Mouse (Mus musculus) erythroblast, adult 5-6 weeks (primary cell): ENCODE data around the gene Lyg1. TPM values are rescaled to one million over a fixed set of nuclear protein-coding genes. Genes with fewer than 3 reads are reported as not detected.

Source experiments
- ATAC-seq: replicated peaks from 2 replicates; pipeline ENCODE4 v1.8.0; 2016; ENCODE audit warnings: moderate number of reproducible peaks, mild to moderate bottlenecking, moderate TSS enrichment, inconsistent platforms; ENCODE audit not compliant: poor library complexity, low FRiP score, severe bottlenecking
- total RNA-seq, 2 experiments: library from RNA; stranded (forward) in 1 of 2; stranded (reverse) in 1 of 2; fragments of 150-400 nt in 1 of 2; fragments of 200-764, 138-1000 nt in 1 of 2; gene quantifications; 2 replicates each; pipeline versions ENCODE4 v1.2.3 to v1.2.4; 2015 to 2017; ENCODE audit warnings: low replicate concordance in 2 of 2

Gene Lyg1
- total RNA-seq, 2 experiments from 2014 or later, result not detected

DNA sequence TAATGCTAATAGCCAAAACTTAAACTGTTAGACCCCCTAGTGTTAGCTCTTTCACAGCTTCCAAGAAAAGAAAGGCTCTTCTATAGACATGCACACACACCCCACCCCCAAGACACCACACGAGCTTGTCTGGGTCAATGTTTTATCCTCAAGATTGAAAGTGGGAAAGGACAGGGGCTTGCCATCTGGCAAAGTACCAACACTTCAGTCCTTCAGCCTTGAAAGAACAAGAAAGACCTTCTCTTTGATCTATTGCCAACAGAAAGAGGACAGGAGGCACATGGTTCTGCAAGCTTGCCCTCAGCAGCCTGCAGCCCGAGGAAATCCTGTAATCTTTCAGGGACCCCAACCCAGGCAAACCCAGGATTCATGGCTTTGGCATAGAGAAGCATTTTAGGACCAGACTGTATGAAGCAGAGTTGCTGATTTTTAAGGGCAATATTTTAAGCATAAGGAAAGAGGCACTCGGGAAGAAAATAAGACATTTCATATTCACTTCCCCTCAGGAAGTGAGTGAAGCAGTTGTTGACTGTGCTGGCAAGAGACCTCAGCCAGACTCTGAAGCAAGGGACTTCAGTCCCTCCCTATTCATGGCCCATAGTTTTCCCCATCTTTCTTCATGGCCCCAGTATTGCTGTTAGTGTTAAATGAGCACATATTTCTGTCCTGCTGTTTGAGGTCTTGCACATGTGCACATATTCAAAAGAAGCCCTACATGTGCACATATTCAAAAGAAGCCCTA lies 698 bp downstream of the Lyg1 start:
- ATAC-seq, result no peak

DNA sequence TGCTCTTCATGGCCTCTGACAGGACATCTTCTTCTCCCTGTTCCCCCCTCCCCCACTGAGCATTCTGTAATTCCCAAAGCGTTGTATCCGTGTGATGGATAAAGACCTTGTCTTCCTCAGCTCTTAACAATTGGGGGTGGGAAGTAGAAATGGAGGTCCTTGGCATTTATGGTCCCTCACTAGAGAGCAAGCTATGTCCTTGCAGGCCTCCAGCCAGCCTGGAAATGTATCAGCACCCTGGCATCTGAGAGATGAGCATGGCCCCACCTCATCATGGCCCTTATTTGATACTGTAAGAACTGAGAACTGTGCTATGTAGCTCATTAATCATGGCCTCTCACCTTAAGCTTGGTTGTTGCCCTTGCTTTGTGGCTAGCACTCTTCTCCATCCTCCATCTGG lies 2.3 kb downstream of the Lyg1 start:
- ATAC-seq, result no peak

DNA sequence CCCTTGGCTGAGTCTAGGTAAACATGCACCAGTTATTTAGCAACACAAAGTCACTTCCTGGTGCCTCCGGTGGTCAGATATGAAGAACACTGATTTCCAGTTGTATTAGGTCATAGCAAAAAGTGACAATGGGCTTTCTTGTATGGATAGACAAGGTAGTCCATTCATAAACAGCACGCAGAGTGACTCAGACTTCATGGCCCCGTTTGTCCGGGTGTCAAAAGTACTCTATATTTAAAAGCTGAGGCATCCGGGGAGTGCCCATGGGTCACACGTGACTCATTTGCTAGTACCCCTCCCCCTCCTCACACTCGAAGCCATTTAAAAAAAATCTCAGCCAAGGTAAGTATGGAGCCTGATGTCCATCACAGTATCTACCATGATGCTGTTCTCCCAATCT lies 2.8 kb downstream of the Lyg1 start:
- ATAC-seq, result no peak

DNA sequence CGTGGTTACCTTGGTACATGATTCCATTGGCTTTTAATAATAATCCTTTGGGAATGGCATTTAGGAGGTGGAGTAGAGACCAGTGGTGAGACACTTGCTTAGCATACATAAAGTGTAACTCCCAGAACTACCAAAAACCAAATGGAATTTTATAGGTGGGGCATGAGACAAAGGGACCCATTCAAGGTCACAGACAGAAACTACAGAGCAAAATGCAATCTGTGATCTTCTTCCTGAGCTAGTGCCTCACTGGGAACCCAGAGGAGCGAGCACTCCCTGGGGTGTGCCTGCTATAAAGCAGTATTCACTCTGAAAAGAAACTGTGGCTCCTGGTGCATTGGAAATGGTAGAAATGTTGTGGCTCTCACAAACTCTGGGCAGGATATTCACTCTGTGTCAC lies 8.7 kb downstream of the Lyg1 start:
- no peak for ATAC-seq

DNA sequence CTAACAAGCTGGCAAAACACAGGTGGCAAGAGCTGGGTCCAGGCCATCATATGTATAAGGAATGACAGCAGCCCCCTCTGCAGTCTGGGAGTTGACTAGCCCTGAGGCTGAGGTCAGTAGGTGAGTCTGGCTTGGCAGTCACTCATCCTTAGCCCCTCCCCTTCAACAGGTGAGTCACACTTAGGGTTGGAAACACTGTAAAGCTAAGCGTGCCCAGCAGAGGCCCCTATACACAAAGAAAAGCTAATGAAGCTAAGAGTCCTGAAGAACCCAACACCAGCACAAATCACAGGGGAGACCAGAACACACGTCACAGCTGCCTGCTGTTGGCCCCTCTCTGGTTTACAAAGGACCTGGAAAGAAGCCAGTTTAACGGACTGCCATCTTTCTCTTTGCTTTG lies 25.8 kb downstream of the Lyg1 start:
- no peak for ATAC-seq

DNA sequence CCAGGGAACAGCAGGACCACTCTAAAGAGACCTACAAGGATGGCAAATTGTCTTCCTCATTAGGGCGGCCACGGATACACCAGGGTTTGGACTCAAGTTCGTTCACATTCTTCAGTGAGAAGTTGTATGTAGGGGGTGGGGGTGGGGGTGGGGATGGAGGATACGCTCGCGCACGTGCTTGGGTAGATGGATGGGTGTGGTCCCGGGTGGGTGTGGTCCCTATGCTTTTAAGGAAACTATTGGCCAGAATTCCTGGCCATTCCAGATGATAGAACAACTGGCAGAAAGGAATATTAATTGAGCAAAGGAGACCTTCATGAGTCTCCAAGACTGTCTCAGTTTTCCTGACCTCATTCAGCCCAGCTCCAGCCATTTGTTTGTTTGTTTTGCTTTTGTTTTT lies 31.6 kb downstream of the Lyg1 start:
- ATAC-seq, result no peak

DNA sequence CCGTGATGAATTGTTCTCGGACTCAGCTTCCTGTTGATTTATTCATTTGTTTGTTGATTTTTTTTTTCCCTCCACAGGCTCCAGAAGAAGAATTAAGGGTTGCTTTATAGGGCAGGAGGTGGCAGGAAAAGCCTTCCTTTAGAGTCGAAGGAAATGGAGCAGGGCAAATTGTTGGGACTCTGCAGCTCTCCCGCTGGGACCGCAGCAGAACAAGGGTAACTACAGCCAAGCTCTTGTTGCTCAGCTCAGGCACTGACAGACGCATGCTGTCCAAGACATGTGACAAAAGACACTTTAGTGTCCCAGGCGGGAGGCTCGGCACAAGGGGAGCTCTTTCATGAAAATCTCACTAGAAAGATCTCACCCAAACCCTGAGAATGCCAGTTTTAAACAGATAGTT lies 35.0 kb downstream of the Lyg1 start:
- ATAC-seq, result no peak

DNA sequence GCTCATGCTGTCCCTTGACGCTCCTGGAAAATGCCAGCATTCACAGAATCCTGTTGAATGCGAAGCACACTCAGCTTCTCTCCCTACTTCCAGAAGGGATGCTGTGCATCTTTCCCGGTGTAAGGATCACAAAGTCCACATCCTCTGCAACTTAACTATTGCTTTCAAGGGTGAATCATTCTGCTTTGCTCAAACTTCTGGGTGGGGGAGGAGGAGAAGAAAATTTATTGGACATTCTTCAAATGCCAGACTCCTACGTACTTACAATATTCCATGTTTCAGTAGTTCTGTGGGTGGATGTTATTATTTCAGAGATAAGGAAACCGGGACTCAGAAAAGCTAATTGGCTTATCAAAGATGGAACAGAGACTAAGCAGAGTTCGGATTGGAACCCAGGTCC lies 39.5 kb downstream of the Lyg1 start:
- ATAC-seq, result no peak

DNA sequence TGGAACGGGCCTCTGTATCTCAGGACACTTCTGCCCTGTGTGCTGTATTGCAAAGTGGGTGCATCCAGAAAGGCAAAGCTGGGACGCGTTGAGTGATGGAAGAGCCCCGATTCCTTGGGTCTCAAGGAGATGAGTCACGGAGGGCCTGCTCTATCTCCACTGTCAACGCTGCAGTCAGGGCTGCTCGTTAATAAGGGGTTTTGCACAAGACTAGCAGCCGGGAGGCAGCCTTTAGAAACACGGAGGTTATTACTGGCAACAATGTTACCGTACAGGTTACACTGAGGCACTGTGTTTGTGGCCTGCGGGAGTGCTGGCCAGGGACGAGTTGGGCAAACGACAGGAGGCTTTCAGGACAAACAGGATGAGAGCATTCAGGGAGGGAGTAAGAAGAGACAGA lies 39.9 kb downstream of the Lyg1 start:
- no peak for ATAC-seq

DNA sequence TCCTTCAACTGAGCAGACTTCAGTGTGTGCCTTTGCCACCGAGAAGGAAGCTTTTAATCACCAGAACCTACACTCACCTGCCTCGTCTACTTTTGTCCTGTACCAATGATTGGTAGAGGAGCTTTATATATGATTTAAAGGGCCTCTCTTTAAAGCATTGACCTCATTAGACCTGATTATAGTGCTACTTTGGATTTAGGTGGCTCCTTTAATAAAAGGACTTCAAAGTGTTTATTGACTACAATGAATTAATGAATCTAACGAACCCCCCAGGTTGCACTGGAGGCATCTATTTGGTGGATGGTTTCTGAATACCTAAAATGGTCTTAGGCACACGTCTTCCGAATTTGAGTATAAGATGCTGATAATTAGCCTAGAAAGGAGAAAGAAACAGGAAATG lies 41.2 kb downstream of the Lyg1 start, which contains the start of gene Lyg2:
Gene Lyg2, minus strand, starts transcription at position 101 of the 400 bp plus-strand sequence.
- ATAC-seq, result no peak

DNA sequence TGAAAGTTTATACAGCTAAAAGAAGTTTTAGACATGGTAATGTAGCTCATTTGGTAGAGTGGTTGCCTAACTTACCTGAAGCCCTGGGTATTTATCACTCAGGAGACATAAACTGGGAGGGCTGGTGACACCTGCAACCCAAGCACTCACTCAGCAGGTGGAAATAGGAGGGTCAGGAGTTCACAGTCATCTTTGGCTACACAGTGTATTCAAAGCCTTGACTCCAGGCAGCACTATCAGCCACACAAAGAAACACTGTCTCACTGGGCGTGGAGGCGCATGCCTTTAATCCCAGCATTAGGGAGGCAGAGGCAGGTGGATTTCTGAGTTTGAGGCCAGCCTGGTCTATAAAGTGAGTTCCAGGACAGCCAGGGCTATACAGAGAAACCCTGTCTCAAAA lies 44.8 kb downstream of the Lyg1 start:
- ATAC-seq, result no peak

DNA sequence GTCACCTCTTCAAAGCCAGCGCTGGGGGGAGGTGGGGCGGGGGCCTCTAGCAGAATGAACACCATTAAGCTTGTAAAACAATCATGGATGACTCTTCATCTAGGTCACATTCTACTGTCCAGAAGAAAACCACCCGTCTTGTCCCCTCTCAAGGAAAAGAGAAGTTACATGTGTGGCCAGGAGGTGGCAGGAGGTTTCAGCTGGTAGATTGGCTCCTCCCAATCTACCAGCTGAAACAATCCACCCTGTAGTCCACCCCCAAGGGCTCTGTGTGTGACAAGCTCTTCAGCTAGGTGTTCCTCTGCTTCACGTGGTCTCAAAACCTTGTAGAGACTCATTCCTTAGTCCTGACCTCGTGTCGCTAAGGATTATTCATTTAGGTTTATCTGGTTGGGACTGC lies 54.4 kb downstream of the Lyg1 start:
- ATAC-seq, result no peak

DNA sequence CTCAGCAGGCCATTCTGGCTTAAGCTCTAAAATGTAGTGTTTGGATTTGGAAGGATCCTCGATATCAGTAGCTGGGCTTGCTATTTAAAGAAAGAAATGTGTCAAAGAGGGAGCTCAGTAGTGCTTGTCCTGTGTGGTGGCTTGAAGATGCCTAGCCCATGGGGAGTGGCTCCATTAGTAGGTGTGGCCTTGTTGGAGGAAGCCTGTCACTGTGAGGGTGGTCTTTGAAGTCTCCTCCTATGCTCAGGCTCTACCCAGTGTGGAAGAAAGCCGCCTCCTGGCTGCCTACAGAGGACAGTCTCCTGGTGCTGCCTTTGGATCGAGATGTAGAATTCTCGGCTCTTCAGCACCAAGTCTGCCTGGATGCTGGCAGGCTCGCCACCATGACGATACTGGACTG lies 57.3 kb downstream of the Lyg1 start:
- no peak for ATAC-seq

DNA sequence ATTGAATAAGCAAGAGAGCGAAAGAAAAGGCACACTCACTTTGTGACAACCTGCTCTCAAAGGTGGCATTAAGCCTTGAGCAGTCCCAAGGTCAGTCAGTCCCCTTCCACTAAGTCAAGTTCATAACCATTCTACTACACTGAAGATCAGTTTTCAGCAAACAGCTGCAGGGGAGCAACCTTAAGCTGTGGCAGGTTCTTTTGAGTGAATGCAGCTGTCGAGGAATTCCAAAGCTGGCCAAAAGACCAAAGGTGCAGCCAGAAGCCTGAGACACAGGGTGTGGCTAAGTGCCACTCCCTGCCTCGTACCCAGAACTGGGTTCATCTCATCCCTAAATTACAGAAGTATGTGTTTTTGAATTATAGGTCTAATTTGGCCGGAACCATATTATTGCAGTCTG lies 57.7 kb downstream of the Lyg1 start:
- ATAC-seq, result no peak

Other genes with a start within 250 kb of the Lyg1 start
- gene 2010300C02Rik, start 237.7 kb downstream of the Lyg1 start, total RNA-seq (2015; ENCODE audit: low replicate concordance), result not detected in 2 replicates
- gene 2010300C02Rik, start 237.7 kb downstream of the Lyg1 start, total RNA-seq (2017; ENCODE audit: low replicate concordance), result not detected in 2 replicates
- 1.3 and 2.5 TPM in 2 replicates for gene Tsga10, start 91.3 kb downstream of the Lyg1 start, total RNA-seq (2015; ENCODE audit: low replicate concordance)
- gene Tsga10, start 91.3 kb downstream of the Lyg1 start, total RNA-seq (2017; ENCODE audit: low replicate concordance), result 2.9 and 5.2 TPM in 2 replicates
- gene Lipt1, start 86.0 kb downstream of the Lyg1 start, total RNA-seq (2015; ENCODE audit: low replicate concordance), result 0.63 TPM in 1 of 2 replicates, not detected in the other
- gene Lipt1, start 86.0 kb downstream of the Lyg1 start, total RNA-seq (2017; ENCODE audit: low replicate concordance), result not detected in 2 replicates
- 10.4 and 24.9 TPM in 2 replicates for gene Mitd1, start 67.3 kb downstream of the Lyg1 start, total RNA-seq (2015; ENCODE audit: low replicate concordance)
- 6.7 and 13.4 TPM in 2 replicates for gene Mitd1, start 67.3 kb downstream of the Lyg1 start, total RNA-seq (2017; ENCODE audit: low replicate concordance)
- 99.0 and 111 TPM in 2 replicates for gene Mrpl30, start 67.3 kb downstream of the Lyg1 start, total RNA-seq (2015; ENCODE audit: low replicate concordance)
- 36.2 and 43.3 TPM in 2 replicates for gene Mrpl30, start 67.3 kb downstream of the Lyg1 start, total RNA-seq (2017; ENCODE audit: low replicate concordance)
- 0.77 TPM in 1 of 2 replicates, not detected in the other for gene Lyg2, start 41.3 kb downstream of the Lyg1 start, total RNA-seq (2015; ENCODE audit: low replicate concordance)
- gene Lyg2, start 41.3 kb downstream of the Lyg1 start, total RNA-seq (2017; ENCODE audit: low replicate concordance), result not detected in 2 replicates
- 22.6 and 24.0 TPM in 2 replicates for gene Txndc9, start 40.1 kb upstream of the Lyg1 start, total RNA-seq (2015; ENCODE audit: low replicate concordance)
- 24.8 and 30.1 TPM in 2 replicates for gene Txndc9, start 40.1 kb upstream of the Lyg1 start, total RNA-seq (2017; ENCODE audit: low replicate concordance)
- gene Eif5b, start 40.3 kb upstream of the Lyg1 start, total RNA-seq (2015; ENCODE audit: low replicate concordance), result 18.6 and 20.5 TPM in 2 replicates
- 10.6 and 20.4 TPM in 2 replicates for gene Eif5b, start 40.3 kb upstream of the Lyg1 start, total RNA-seq (2017; ENCODE audit: low replicate concordance)
- 19.8 and 29.7 TPM in 2 replicates for gene Rev1, start 172.0 kb upstream of the Lyg1 start, total RNA-seq (2015; ENCODE audit: low replicate concordance)
- gene Rev1, start 172.0 kb upstream of the Lyg1 start, total RNA-seq (2017; ENCODE audit: low replicate concordance), result 21.2 and 40.1 TPM in 2 replicates